ENCODE assay signal across 13 mouse cellular contexts in the genomic region with DNA sequence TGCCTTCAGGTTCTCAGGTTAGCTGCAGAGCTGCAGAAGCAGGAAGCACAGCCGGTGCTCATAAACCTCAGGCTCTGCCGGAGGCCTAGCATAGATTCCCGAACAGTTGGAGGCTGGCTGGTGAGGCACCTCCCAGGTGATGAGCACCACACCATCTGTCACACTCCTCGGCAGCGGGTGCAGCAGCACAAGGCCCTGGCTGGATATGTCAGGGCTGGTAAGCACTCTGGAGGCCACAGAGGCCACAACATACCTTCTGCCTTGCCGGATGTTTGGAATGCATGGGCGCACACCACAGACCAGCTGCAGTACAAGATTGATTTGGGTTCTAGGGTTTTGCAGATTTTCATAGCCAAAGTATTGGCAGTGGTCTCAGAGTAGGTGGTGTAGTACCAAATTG.
DNase-seq lines count a peak whose midpoint lies in the region; ATAC-seq and TF ChIP-seq lines count a peak whose summit lies in the region.
"Had no signal": no experiment of that assay in that cellular context is flagged by ENCODE, and none has a peak within 500 bp of the region (broad histone marks: within the 10 kb centered on the region; RNA-seq: fewer than 3 reads in every experiment).

No protein-coding gene starts in this region.

- no peaks in the 10 kb centered on the region for H3K27me3 ChIP-seq in hindbrain, embryonic 16.5 days (replicated peaks; ENCODE audit: control insufficient read depth, insufficient read depth, low read length)
- no peaks in the 10 kb centered on the region for H3K27me3 ChIP-seq in hindbrain, postnatal 0 days (ENCODE audit: insufficient read depth, low read length)
- no peaks in the 10 kb centered on the region for H3K27me3 ChIP-seq in myocyte (ENCODE audit: control insufficient read depth, insufficient read depth, insufficient read length)
- no peaks in the 10 kb centered on the region for H3K27me3 ChIP-seq in limb, embryonic 10.5 days (ENCODE audit: low read depth, poor library complexity, severe bottlenecking)
- H3K27me3 ChIP-seq: heart, embryonic 15.5 days; limb, embryonic 12.5 days had no signal

- no peak for TF ChIP-seq CTCF in hindbrain, postnatal 0 days (IDR thresholded peaks at IDR 0.05; ENCODE audit: low read depth)

- no peak overlapping the region for H3K27ac ChIP-seq in hindbrain, embryonic 16.5 days (ENCODE audit: low read depth, low read length)
- no peak overlapping the region for H3K27ac ChIP-seq in hindbrain, postnatal 0 days
- no peak overlapping the region for H3K27ac ChIP-seq in limb, embryonic 10.5 days
- H3K27ac ChIP-seq: heart, embryonic 15.5 days; limb, embryonic 12.5 days had no signal

- H3K9ac ChIP-seq in hindbrain, embryonic 16.5 days (ENCODE audit: low read depth, low read length): no peak overlapping the region
- H3K9ac ChIP-seq in hindbrain, postnatal 0 days (replicated peaks; ENCODE audit: low read length): no peak overlapping the region
- H3K9ac ChIP-seq: heart, embryonic 15.5 days; limb, embryonic 12.5 days had no signal

- TF ChIP-seq POLR2A in myocyte (IDR thresholded peaks at IDR 0.05; ENCODE audit: insufficient read length, low read depth): no peak

- 0 out of 2 replicates have a peak, but pooled peaks have one; percentile 40 for ATAC-seq in hindbrain, embryonic 16.5 days
- no peak for ATAC-seq in hindbrain, postnatal 0 days

- no peak overlapping the region for H3ac ChIP-seq in myocyte (ENCODE audit: control insufficient read depth, insufficient read length)

- H3K9me3 ChIP-seq in hindbrain, embryonic 16.5 days (ENCODE audit: control insufficient read depth, low read length): no peaks in the 10 kb centered on the region
- no peaks in the 10 kb centered on the region for H3K9me3 ChIP-seq in hindbrain, postnatal 0 days (ENCODE audit: low read length)
- no peaks in the 10 kb centered on the region for H3K9me3 ChIP-seq in limb, embryonic 10.5 days (replicated peaks)
- H3K9me3 ChIP-seq: heart, embryonic 15.5 days; limb, embryonic 12.5 days had no signal

- H3K36me3 ChIP-seq in hindbrain, embryonic 16.5 days (ENCODE audit: control insufficient read depth, insufficient read depth, low read length): no peaks in the 10 kb centered on the region
- H3K36me3 ChIP-seq in hindbrain, postnatal 0 days (ENCODE audit: insufficient read depth, low read length): no peaks in the 10 kb centered on the region
- H3K36me3 ChIP-seq in myocyte (ENCODE audit: control insufficient read depth, insufficient read depth): no peaks in the 10 kb centered on the region
- H3K36me3 ChIP-seq in limb, embryonic 10.5 days: no peaks in the 10 kb centered on the region
- H3K36me3 ChIP-seq: heart, embryonic 15.5 days; limb, embryonic 12.5 days had no signal

- H3K4me2 ChIP-seq in hindbrain, embryonic 16.5 days (ENCODE audit: low read length): no peak overlapping the region
- H3K4me2 ChIP-seq in hindbrain, postnatal 0 days (ENCODE audit: low read depth, low read length): no peak overlapping the region
- H3K4me2 ChIP-seq in myocyte (ENCODE audit: low read depth): no peak overlapping the region
- H3K4me2 ChIP-seq: heart, embryonic 15.5 days; limb, embryonic 12.5 days had no signal

- H3K4me1 ChIP-seq in hindbrain, embryonic 16.5 days (ENCODE audit: control insufficient read depth, insufficient read depth, low read depth, low read length): peaks cover 5% of the 10 kb centered on the region; the same call in 1 of the 2 replicates
- 0 out of 2 replicates have a peak, but pooled peaks cover 9% of the 10 kb centered on the region for H3K4me1 ChIP-seq in hindbrain, postnatal 0 days (ENCODE audit: insufficient read depth, low read length)
- H3K4me1 ChIP-seq in limb, embryonic 10.5 days: peaks cover 28% of the 10 kb centered on the region

- no peak overlapping the region for H3K4me3 ChIP-seq in hindbrain, embryonic 16.5 days (ENCODE audit: low read length)
- no peak overlapping the region for H3K4me3 ChIP-seq in hindbrain, postnatal 0 days (ENCODE audit: low read length)
- H3K4me3 ChIP-seq in myocyte: no peak overlapping the region
- H3K4me3 ChIP-seq in limb, embryonic 10.5 days: no peak overlapping the region
- H3K4me3 ChIP-seq: heart, embryonic 15.5 days; limb, embryonic 12.5 days had no signal

- no peak for DNase-seq in hindbrain, postnatal 0 days (ENCODE audit: low spot score)
- DNase-seq in spleen, postnatal 36 days (ENCODE audit: low spot score in 2 of 2): peak; percentile 22 to 25
- DNase-seq in spleen, adult 12 weeks (ENCODE audit: low spot score): no peak
- no peak for DNase-seq in adrenal gland, adult 8-10 months
- no peak for DNase-seq in limb, embryonic 10.5 days (ENCODE audit: low spot score)
- no peak for DNase-seq in ovary, postnatal 14 days (ENCODE audit: low spot score)
- DNase-seq: adrenal gland, postnatal 10 days; kidney, adult 11 months; kidney, postnatal 36 days had no signal

- H3K79me2 ChIP-seq in myocyte (ENCODE audit: control insufficient read depth, insufficient read depth): no peaks in the 10 kb centered on the region

- 80% methylated on average over 7 of the region's 7 CpGs for WGBS in hindbrain, embryonic 16.5 days
- 69% methylated on average over 7 of the region's 7 CpGs for WGBS in hindbrain, postnatal 0 days
- 44% methylated on average over 7 of the region's 7 CpGs for WGBS in limb, embryonic 10.5 days

TF ChIP-seq in myocyte, 11 proteins besides CTCF, POLR2A, EP300 and RAD21:
- peak in 2 of 3 experiments; percentile 31 to 52 for TF ChIP-seq MYOG (IDR thresholded peaks at IDR 0.05; ENCODE audit: control insufficient read depth in 1 of 3, insufficient read depth in 1 of 3, insufficient read length in 2 of 3, low read depth in 2 of 3)
- no peak for TF ChIP-seq SRF (IDR thresholded peaks at IDR 0.05; ENCODE audit: control insufficient read depth, insufficient read length, low read depth)
- no peak for TF ChIP-seq MAX (IDR thresholded peaks at IDR 0.05; ENCODE audit: low read depth)
- TF ChIP-seq E2F4 (IDR thresholded peaks at IDR 0.05; ENCODE audit: insufficient read depth): no peak
- TF ChIP-seq TCF12 (IDR thresholded peaks at IDR 0.05; ENCODE audit: insufficient read depth, poor library complexity, severe bottlenecking): no peak
- TF ChIP-seq USF1 (IDR thresholded peaks at IDR 0.05; ENCODE audit: low read depth): no peak
- TF ChIP-seq REST (IDR thresholded peaks at IDR 0.05; ENCODE audit: insufficient read depth, insufficient read length): no peak
- TF ChIP-seq MYOD1 (IDR thresholded peaks at IDR 0.05; ENCODE audit: control insufficient read depth in 1 of 3, insufficient read length in 2 of 3, low read depth in 2 of 3): peak in 1 of 3 experiments; percentile 34
- TF ChIP-seq POLR2AphosphoS2 (IDR thresholded peaks at IDR 0.05; ENCODE audit: insufficient read length, low read depth): no peak

Comparison
In these comparisons a context has a peak if more than half of its experiments do, and no peak if none do; other contexts are left out.
1. DNase-seq: peak in spleen, postnatal 36 days (2 of 2); none in hindbrain, postnatal 0 days (single experiment), spleen, adult 12 weeks (single experiment), adrenal gland, adult 8-10 months (single experiment), limb, embryonic 10.5 days (single experiment) and ovary, postnatal 14 days (single experiment).